Mouse (Mus musculus): Measurements from ENCODE around the gene Ciita.
A peak's percentile ranks its signal among the peaks of the same experiment; 100 is the strongest.

Ciita gene

GRCm38 (mm10) chr16:10479857-10480256, at the start of gene Ciita:
Ciita (plus strand) TSS chr16:10480059.
- no peak for DNase-seq (ENCODE audit: inconsistent age in 2 of 2, low spot score in 1 of 2)

- no peak for DNase-seq (ENCODE audit: inconsistent age in 2 of 2, low spot score in 1 of 2)
These were observed 47.9 kb upstream of the Ciita start for GRCm38 (mm10) chr16:10431911-10432310.

GRCm38 (mm10) chr16:10432387-10432786, 47.5 kb upstream of the Ciita start:
- no peak for DNase-seq (ENCODE audit: inconsistent age in 2 of 2, low spot score in 1 of 2)

- DNase-seq (ENCODE audit: inconsistent age in 2 of 2, low spot score in 1 of 2) = no peak
These were observed 46.5 kb upstream of the Ciita start for GRCm38 (mm10) chr16:10433344-10433743.

GRCm38 (mm10) chr16:10436166-10436565, 43.7 kb upstream of the Ciita start:
- no peak for DNase-seq (ENCODE audit: inconsistent age in 2 of 2, low spot score in 1 of 2)

- DNase-seq (ENCODE audit: inconsistent age in 2 of 2, low spot score in 1 of 2) = no peak
These were observed 41.8 kb upstream of the Ciita start for GRCm38 (mm10) chr16:10438055-10438454.

GRCm38 (mm10) chr16:10441328-10441727, 38.5 kb upstream of the Ciita start:
- DNase-seq (ENCODE audit: inconsistent age in 2 of 2, low spot score in 1 of 2) = no peak

GRCm38 (mm10) chr16:10441761-10442160, 38.1 kb upstream of the Ciita start:
- no peak for DNase-seq (ENCODE audit: inconsistent age in 2 of 2, low spot score in 1 of 2)

GRCm38 (mm10) chr16:10443723-10444122, 36.1 kb upstream of the Ciita start:
- DNase-seq (ENCODE audit: inconsistent age in 2 of 2, low spot score in 1 of 2) = no peak

GRCm38 (mm10) chr16:10446573-10447263, 33.1 kb upstream of the Ciita start:
- no peak for DNase-seq (ENCODE audit: inconsistent age in 2 of 2, low spot score in 1 of 2)

GRCm38 (mm10) chr16:10447264-10447594, 32.6 kb upstream of the Ciita start, which contains the start of gene Tvp23a:
Tvp23a (minus strand) TSS chr16:10447362.
- peak; percentile 47 to 62 for DNase-seq (ENCODE audit: inconsistent age in 2 of 2, low spot score in 1 of 2)

- DNase-seq (ENCODE audit: inconsistent age in 2 of 2, low spot score in 1 of 2) = no peak
These were observed 32.1 kb upstream of the Ciita start for GRCm38 (mm10) chr16:10447781-10448180.

GRCm38 (mm10) chr16:10448931-10449330, 30.9 kb upstream of the Ciita start:
- no peak for DNase-seq (ENCODE audit: inconsistent age in 2 of 2, low spot score in 1 of 2)

GRCm38 (mm10) chr16:10451906-10452305, 28.0 kb upstream of the Ciita start:
- no peak for DNase-seq (ENCODE audit: inconsistent age in 2 of 2, low spot score in 1 of 2)

GRCm38 (mm10) chr16:10452445-10452896, 27.4 kb upstream of the Ciita start:
- peak; percentile 91 to 97 for DNase-seq (ENCODE audit: inconsistent age in 2 of 2, low spot score in 1 of 2)

- no peak for DNase-seq (ENCODE audit: inconsistent age in 2 of 2, low spot score in 1 of 2)
These were observed 25.8 kb upstream of the Ciita start for GRCm38 (mm10) chr16:10453872-10454582.

- DNase-seq (ENCODE audit: inconsistent age in 2 of 2, low spot score in 1 of 2) = no peak
These were observed 25.3 kb upstream of the Ciita start for GRCm38 (mm10) chr16:10454583-10454974.

GRCm38 (mm10) chr16:10460188-10460587, 19.7 kb upstream of the Ciita start:
- no peak for DNase-seq (ENCODE audit: inconsistent age in 2 of 2, low spot score in 1 of 2)

GRCm38 (mm10) chr16:10461178-10461577, 18.7 kb upstream of the Ciita start:
- DNase-seq (ENCODE audit: inconsistent age in 2 of 2, low spot score in 1 of 2) = no peak

- no peak for DNase-seq (ENCODE audit: inconsistent age in 2 of 2, low spot score in 1 of 2)
These were observed 14.7 kb upstream of the Ciita start for GRCm38 (mm10) chr16:10465011-10465681.

- no peak for DNase-seq (ENCODE audit: inconsistent age in 2 of 2, low spot score in 1 of 2)
These were observed 12.3 kb upstream of the Ciita start for GRCm38 (mm10) chr16:10467391-10468107.
